Mouse (Mus musculus) Patski (cell line): ENCODE measurements around the gene Ifna2. TPM values are rescaled to one million over a fixed set of nuclear protein-coding genes. Genes with fewer than 3 reads are reported as not detected.

Source experiments
- ATAC-seq: fragments of 100-300 bp; one replicate; pipeline ENCODE4 v1.8.0; 2021
- CTCF ChIA-PET: fragments of 350-600 bp; sonication (Branson Sonifier 250); formaldehyde crosslinking; loops from one replicate; lab custom pipeline; 2022; ENCODE audit warnings: inconsistent platforms; lab: Charles Lee
- POLR2A ChIA-PET: fragments of 350-600 bp; sonication (Branson Sonifier 250); formaldehyde crosslinking; loops from one replicate; lab custom pipeline; 2022; ENCODE audit warnings: antibody characterized with exemption, inconsistent platforms; lab: Charles Lee
- DNase-seq: peaks from one replicate; pipeline ENCODE4 v3.0.0-alpha.2; 2011; ENCODE audit warnings: low read depth, low spot score
- H3K27me3 ChIP-seq: fragments of 371-371 bp; one replicate; pipeline ENCODE4 v1.5.1; 2021
- CTCF ChIP-seq: fragments of 100-300 bp; IDR thresholded peaks from one replicate; pipeline ENCODE4 v1.5.1; 2021
- in situ Hi-C: fragments of 300-500 bp; cut with MboI; formaldehyde crosslinking; loops from 3 replicates; pipeline ENCODE4 v1.11.1; 2018; ENCODE audit warnings: low pct_unique_long_range_greater_than_20kb, mixed read lengths
- polyA plus RNA-seq: library from polyadenylated mRNA; unstranded; gene quantifications from one replicate; pipeline ENCODE4 v1.2.3, GENCODE M21; 2021

Gene Ifna2
- polyA plus RNA-seq, 1 experiment from 2014 or later = not detected

GRCm38 (mm10) chr4:88680362-88680761 lies 3.4 kb downstream of the Ifna2 start:
- TF ChIP-seq CTCF = peak; percentile 39
- ChIA-PET POLR2A (interaction anchor here (1.0 kb wide), 1 partner anchor 141 kb away, joined by 3 read pairs; no protein-coding TSS in a partner anchor), CTCF (no interaction called here)
- DNase-seq (no peak), ATAC-seq (no peak)
- in situ Hi-C loops = no loop called here
- peaks cover under 1% of the 10 kb centered on the region for H3K27me3 ChIP-seq

GRCm38 (mm10) chr4:88676824-88677223 lies 6.9 kb downstream of the Ifna2 start, which contains the start of gene Ifna16:
TSS of gene Ifna16 (minus strand) at chr4:88676924.
- no peak for TF ChIP-seq CTCF
- ChIA-PET POLR2A (no interaction called here), CTCF (interaction anchor here (0.6 kb wide), 1 partner anchor 154 kb away, joined by 10 read pairs; no protein-coding TSS in a partner anchor)
- in situ Hi-C loops = no loop called here
- DNase-seq = no peak
- H3K27me3 ChIP-seq = peaks cover 7% of the 10 kb centered on the region
- ATAC-seq = no peak

GRCm38 (mm10) chr4:88655461-88655860 lies 28.3 kb downstream of the Ifna2 start:
- no peak for TF ChIP-seq CTCF
- peaks cover 7% of the 10 kb centered on the region for H3K27me3 ChIP-seq
- ATAC-seq (no peak), DNase-seq (no peak)
- CTCF ChIA-PET = no interaction called here
- POLR2A ChIA-PET = no interaction called here
- in situ Hi-C loops = no loop called here

- DNase-seq (no peak), ATAC-seq (no peak)
- TF ChIP-seq CTCF = no peak
- POLR2A ChIA-PET = no interaction called here
- CTCF ChIA-PET = no interaction called here
- peaks cover 7% of the 10 kb centered on the region for H3K27me3 ChIP-seq
- in situ Hi-C loops = no loop called here
Measured at GRCm38 (mm10) chr4:88653644-88654043, 30.1 kb downstream of the Ifna2 start.

GRCm38 (mm10) chr4:88644359-88644758 lies 39.4 kb downstream of the Ifna2 start, which contains the start of gene Ifna13:
TSS of gene Ifna13 (minus strand) at chr4:88644459.
- DNase-seq (no peak), ATAC-seq (no peak)
- no peaks in the 10 kb centered on the region for H3K27me3 ChIP-seq
- ChIA-PET POLR2A (no interaction called here), CTCF (no interaction called here)
- TF ChIP-seq CTCF = no peak
- in situ Hi-C loops = no loop called here

- DNase-seq (no peak), ATAC-seq (no peak)
- ChIA-PET CTCF (no interaction called here), POLR2A (no interaction called here)
- in situ Hi-C loops = no loop called here
- no peak for TF ChIP-seq CTCF
- H3K27me3 ChIP-seq = no peaks in the 10 kb centered on the region
Measured at GRCm38 (mm10) chr4:88642526-88642925, 41.2 kb downstream of the Ifna2 start.

GRCm38 (mm10) chr4:88641077-88641831 lies 42.5 kb downstream of the Ifna2 start:
- ATAC-seq = peak; percentile 94
- POLR2A ChIA-PET = interaction anchor here (0.6 kb wide), 1 partner anchor 27 kb away, joined by 4 read pairs; no protein-coding TSS in a partner anchor
- TF ChIP-seq CTCF = peak; percentile 55
- CTCF ChIA-PET = interaction anchor here (0.6 to 1.8 kb wide), 6 partner anchors 9 to 116 kb away, joined by 3 to 12 read pairs (median 3); no protein-coding TSS in a partner anchor
- no peaks in the 10 kb centered on the region for H3K27me3 ChIP-seq
- DNase-seq = peak; percentile 100
- in situ Hi-C loops = no loop called here

GRCm38 (mm10) chr4:88640704-88641076 lies 43.0 kb downstream of the Ifna2 start:
- DNase-seq (no peak), ATAC-seq (no peak)
- no peaks in the 10 kb centered on the region for H3K27me3 ChIP-seq
- in situ Hi-C loops = no loop called here
- POLR2A ChIA-PET = interaction anchor here (0.6 kb wide), 1 partner anchor 26 kb away, joined by 4 read pairs; no protein-coding TSS in a partner anchor
- TF ChIP-seq CTCF = no peak
- CTCF ChIA-PET = interaction anchor here (0.6 to 1.8 kb wide), 6 partner anchors 10 to 117 kb away, joined by 3 to 12 read pairs (median 3); no protein-coding TSS in a partner anchor

GRCm38 (mm10) chr4:88634311-88634710 lies 49.4 kb downstream of the Ifna2 start, which contains the start of gene C87499:
TSS of gene C87499 (minus strand) at chr4:88634411.
- ChIA-PET POLR2A (no interaction called here), CTCF (no interaction called here)
- in situ Hi-C loops = loop anchor here (10.0 kb wide), 1 partner anchor 80 kb away; the partner anchor contains the start of gene Ifna15
- no peak for TF ChIP-seq CTCF
- ATAC-seq = no peak
- no peaks in the 10 kb centered on the region for H3K27me3 ChIP-seq
- no peak for DNase-seq

Other genes starting within 250 kb of the Ifna2 start
- 22.9 TPM for gene Hacd4, start 245.0 kb downstream of the Ifna2 start, polyA plus RNA-seq
- gene Ifnb1, start 161.1 kb downstream of the Ifna2 start, polyA plus RNA-seq = not detected
- not detected for gene Ifna15, start 125.7 kb downstream of the Ifna2 start, polyA plus RNA-seq
- not detected for gene Ifna14, start 112.1 kb downstream of the Ifna2 start, polyA plus RNA-seq
- not detected for gene Ifna9, start 91.5 kb downstream of the Ifna2 start, polyA plus RNA-seq
- gene Ifna12, start 80.5 kb downstream of the Ifna2 start, polyA plus RNA-seq = not detected
- not detected for gene C87499, start 49.5 kb downstream of the Ifna2 start, polyA plus RNA-seq
- not detected for gene Ifna13, start 39.5 kb downstream of the Ifna2 start, polyA plus RNA-seq
- not detected for gene Ifna16, start 7.0 kb downstream of the Ifna2 start, polyA plus RNA-seq
- gene Ifnab, start 7.4 kb upstream of the Ifna2 start, polyA plus RNA-seq = not detected
- 1.3 TPM for gene Gm26566, start 37.9 kb upstream of the Ifna2 start, polyA plus RNA-seq
- gene Klhl9, start 38.6 kb upstream of the Ifna2 start, polyA plus RNA-seq = 18.2 TPM
- not detected for gene Gm13271, start 71.0 kb upstream of the Ifna2 start, polyA plus RNA-seq
- not detected for gene Gm13283, start 76.2 kb upstream of the Ifna2 start, polyA plus RNA-seq
- 2.7 TPM for gene Gm13290, start 89.9 kb upstream of the Ifna2 start, polyA plus RNA-seq
- gene Gm13289, start 93.0 kb upstream of the Ifna2 start, polyA plus RNA-seq = not detected
- not detected for gene Gm13272, start 95.9 kb upstream of the Ifna2 start, polyA plus RNA-seq
- gene Ifnz, start 98.2 kb upstream of the Ifna2 start, polyA plus RNA-seq = not detected
- 2.4 TPM for gene Gm13276, start 101.8 kb upstream of the Ifna2 start, polyA plus RNA-seq
- gene Gm13277, start 104.7 kb upstream of the Ifna2 start, polyA plus RNA-seq = not detected
- not detected for gene Gm13278, start 107.6 kb upstream of the Ifna2 start, polyA plus RNA-seq
- gene Gm13275, start 110.6 kb upstream of the Ifna2 start, polyA plus RNA-seq = not detected
- gene Gm13279, start 113.5 kb upstream of the Ifna2 start, polyA plus RNA-seq = not detected
- gene Gm13285, start 115.8 kb upstream of the Ifna2 start, polyA plus RNA-seq = 1.1 TPM
- gene Gm13287, start 119.3 kb upstream of the Ifna2 start, polyA plus RNA-seq = 2.1 TPM
- 0.22 TPM for gene Gm13288, start 121.6 kb upstream of the Ifna2 start, polyA plus RNA-seq
- not detected for gene Ifna7, start 132.3 kb upstream of the Ifna2 start, polyA plus RNA-seq
- not detected for gene Ifna11, start 136.0 kb upstream of the Ifna2 start, polyA plus RNA-seq
- not detected for gene Ifna6, start 143.5 kb upstream of the Ifna2 start, polyA plus RNA-seq
- gene Ifna5, start 151.6 kb upstream of the Ifna2 start, polyA plus RNA-seq = not detected
- not detected for gene Ifna4, start 157.9 kb upstream of the Ifna2 start, polyA plus RNA-seq
- not detected for gene Ifna1, start 166.2 kb upstream of the Ifna2 start, polyA plus RNA-seq
- gene Ifne, start 196.3 kb upstream of the Ifna2 start, polyA plus RNA-seq = 0.15 TPM